Mouse (Mus musculus): Measurements from ENCODE around the gene Olfr301.

Olfr301 gene

DNA sequence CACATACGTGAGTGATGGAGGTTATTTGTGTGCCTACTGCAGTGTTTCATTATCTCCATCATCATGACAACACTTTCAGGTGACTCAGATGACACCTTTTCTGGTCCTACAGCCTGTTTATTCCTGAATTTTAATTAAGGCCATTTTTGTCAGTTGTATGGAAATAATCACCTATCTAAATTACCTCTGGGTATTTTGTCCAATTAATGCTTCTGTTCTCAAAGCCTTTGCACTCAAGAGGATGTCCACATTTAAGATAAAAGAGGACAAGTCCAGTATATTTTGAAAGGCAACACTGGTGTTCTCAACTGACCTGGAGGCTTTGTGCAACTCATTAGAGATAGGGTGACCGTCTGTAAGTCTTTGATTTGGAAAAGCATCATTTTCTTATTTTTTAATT is at the start of gene Olfr301:
Gene Olfr301, plus strand, starts transcription at position 301 of the 400 bp plus-strand sequence.
- no peak for DNase-seq

DNA sequence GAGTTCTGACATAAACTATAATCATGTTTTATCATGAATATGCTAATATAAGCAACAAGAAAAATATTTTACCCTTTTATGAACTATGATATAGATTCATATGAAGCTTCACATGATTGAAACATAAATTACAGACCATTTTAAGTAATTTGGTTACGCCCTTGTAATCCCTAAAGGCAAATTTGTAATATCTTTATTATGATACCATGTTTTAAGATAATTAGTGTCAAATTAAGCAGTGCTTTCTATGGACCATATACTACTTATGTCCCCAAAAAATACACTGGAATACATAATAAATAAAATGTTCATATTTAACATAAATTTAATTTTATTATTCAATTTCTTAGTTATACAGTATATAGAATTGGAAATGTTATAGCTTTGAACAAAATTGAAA is 36.8 kb upstream of the Olfr301 start, which contains the start of gene Olfr305:
Gene Olfr305, minus strand, starts transcription at position 101 of the 400 bp plus-strand sequence.
- no peak for DNase-seq

DNA sequence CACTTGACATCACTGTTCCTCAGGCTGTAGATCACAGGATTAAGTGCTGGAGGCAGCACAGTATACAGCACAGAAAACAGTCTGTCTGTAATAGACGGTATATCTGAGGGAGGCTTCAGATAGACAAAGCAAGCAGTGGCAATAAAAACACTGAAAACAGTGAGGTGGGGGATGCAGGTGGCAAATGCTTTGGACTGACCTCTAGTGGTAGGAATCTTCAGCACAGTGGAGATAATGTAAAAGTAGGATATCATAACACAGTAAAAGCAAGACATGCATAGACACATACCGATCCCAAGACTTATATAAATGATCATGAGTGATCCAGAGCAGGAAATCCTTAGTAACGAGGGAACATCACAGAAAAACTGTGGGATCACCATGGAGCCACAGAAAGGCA is 17.9 kb upstream of the Olfr301 start:
- DNase-seq = no peak

DNA sequence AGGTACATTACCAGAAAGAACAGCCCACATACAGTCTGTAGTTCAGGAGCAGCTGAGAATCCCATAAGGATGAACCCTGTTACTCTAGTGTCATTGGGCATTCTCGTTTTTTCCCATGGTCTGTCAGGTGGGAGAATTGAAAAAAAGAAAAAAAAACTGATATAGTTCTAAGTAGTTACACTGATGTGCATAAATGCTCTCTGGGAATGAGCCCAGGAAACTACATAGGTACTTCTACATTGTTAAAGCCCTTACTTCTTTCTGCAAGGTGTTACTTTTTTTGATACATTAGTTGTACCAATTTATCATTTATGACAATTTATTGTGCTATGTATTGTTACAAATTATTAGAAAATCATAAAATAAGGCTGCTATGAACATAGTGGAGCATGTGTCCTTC is 17.1 kb upstream of the Olfr301 start, which contains the start of gene Olfr304:
Gene Olfr304, minus strand, starts transcription at position 101 of the 400 bp plus-strand sequence.
- no peak for DNase-seq

DNA sequence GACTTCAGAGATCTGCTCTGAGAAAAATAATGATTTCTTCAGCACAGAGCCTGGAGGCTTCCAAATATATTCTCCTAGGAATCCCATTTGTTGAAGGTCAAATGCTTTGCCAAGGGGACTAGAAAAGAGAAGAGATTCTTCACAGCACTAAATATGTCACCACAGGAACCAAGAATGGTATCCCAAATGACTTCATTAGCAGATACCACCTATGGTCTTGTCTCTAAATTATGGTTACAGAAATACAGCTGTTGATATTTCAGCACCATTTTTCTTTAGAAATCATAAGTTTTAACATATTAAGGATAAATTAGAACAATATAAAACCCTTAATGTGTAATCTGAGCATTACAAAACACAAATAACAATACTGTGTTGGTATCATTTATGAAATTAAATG is 6.0 kb upstream of the Olfr301 start, which contains the start of gene Olfr303:
Gene Olfr303, minus strand, starts transcription at position 101 of the 400 bp plus-strand sequence.
- no peak for DNase-seq

DNA sequence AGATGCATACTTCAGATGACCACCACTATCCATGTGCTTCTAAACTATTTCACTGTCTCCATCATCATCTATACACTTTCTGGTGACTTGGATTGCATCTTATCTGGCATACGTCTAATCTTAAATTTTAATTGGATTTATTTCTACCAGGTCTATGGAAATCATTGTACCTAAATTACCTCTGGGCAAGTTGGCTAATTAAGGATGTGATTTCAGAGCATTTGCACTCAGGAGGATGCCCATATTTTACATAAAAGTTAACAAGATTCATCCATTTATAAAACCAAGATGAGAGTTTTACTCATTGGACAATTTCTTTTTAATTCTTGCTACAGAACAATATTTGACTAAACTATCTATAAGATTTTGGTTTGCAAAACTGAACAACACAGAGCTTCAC is 56.0 kb downstream of the Olfr301 start, which contains the start of gene Olfr299:
Gene Olfr299, plus strand, starts transcription at position 301 of the 400 bp plus-strand sequence.
- no peak for DNase-seq

Data from right cerebral cortex, postnatal 25 days (tissue).